Mouse (Mus musculus) liver, embryonic 14.5 days (tissue): Measurements from ENCODE around the gene Ralgps1.

ENCODE experiments used
- CTCF ChIP-seq: IDR thresholded peaks from 2 replicates; pipeline ENCODE4 v1.5.1; 2016; ENCODE audit warnings: antibody characterized with exemption, low read depth, control low read depth
- EP300 ChIP-seq: IDR thresholded peaks from 2 replicates; pipeline ENCODE4 v1.6.1; 2016; ENCODE audit warnings: antibody characterized with exemption, low read depth

DNA sequence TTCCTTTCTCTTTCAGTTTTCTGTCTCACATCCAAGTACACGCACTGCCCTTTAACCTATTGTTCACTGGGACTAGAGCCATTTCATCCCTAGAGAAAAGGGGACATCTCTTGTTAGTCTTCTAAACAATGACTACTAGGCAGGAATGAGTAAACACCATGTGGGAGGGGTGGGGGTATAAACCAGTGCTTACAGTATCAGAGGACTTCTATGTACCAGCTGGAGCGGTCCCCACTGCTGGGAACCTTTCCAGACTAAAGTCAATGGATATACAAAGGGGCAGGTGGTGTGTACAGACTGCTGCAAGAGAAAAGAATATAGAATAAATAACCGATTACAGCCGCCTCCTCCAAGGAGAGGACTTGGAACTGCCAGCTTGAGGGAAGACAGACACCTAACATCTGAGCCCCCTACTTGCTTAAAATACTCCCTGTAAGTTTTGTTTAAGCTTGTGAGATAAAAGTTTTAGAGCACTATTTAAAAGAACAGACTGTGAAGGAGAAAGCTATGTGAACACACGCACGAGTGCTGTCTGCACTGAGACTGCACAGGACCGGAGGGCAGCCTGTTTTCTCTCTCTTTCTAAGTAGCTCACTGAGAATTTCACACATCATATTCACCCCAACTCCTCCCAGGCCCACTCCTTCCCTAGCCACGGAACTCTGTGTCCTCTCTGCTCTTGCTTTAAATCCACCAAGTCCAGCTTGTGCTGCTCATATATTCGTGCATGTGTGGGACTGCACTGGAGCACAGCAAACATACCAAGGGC is 5.4 kb downstream of the Ralgps1 start:
- TF ChIP-seq CTCF (no peak), EP300 (no peak)
